Mouse (Mus musculus): ENCODE results near the gene Cdkn2aipnl. TPM values are rescaled to one million over a fixed set of nuclear protein-coding genes. Genes with fewer than 3 reads are reported as not detected.

The Cdkn2aipnl gene
- polyA plus RNA-seq (2017; shearing (Covaris generic)) = 152 TPM

GRCm38 (mm10) chr11:51967443-51968401 lies at the start of gene Cdkn2aipnl:
Gene Cdkn2aipnl (plus strand): TSS chr11:51967661.

GRCm38 (mm10) chr11:52000290-52000962 lies 33.0 kb downstream of the Cdkn2aipnl start, which contains the start of gene Ube2b:
Gene Ube2b (minus strand): TSS chr11:52000762.

GRCm38 (mm10) chr11:52003772-52004528 lies 36.5 kb downstream of the Cdkn2aipnl start, which contains the start of gene Cdkl3:
Gene Cdkl3 (plus strand): TSS chr11:52004221.

Other genes with a start within 250 kb of the Cdkn2aipnl start
- 37.7 TPM for gene Sec24a, start 204.0 kb upstream of the Cdkn2aipnl start, polyA plus RNA-seq (2017; shearing (Covaris generic))
- gene Sar1b, start 204.0 kb upstream of the Cdkn2aipnl start, polyA plus RNA-seq (2017; shearing (Covaris generic)) = 113 TPM
- 7.1 TPM for gene Jade2, start 110.0 kb upstream of the Cdkn2aipnl start, polyA plus RNA-seq (2017; shearing (Covaris generic))
- gene Ube2b, start 33.1 kb downstream of the Cdkn2aipnl start, polyA plus RNA-seq (2017; shearing (Covaris generic)) = 275 TPM
- 5.5 TPM for gene Cdkl3, start 36.6 kb downstream of the Cdkn2aipnl start, polyA plus RNA-seq (2017; shearing (Covaris generic))
- 120 TPM for gene Ppp2ca, start 131.0 kb downstream of the Cdkn2aipnl start, polyA plus RNA-seq (2017; shearing (Covaris generic))
- gene Olfr1373, start 177.9 kb downstream of the Cdkn2aipnl start, polyA plus RNA-seq (2017; shearing (Covaris generic)) = not detected
- not detected for gene Olfr1371, start 246.3 kb downstream of the Cdkn2aipnl start, polyA plus RNA-seq (2017; shearing (Covaris generic))